Mouse (Mus musculus): Measurements from ENCODE around the gene Zdhhc4.

- no peak for TF ChIP-seq CTCF (IDR thresholded peaks at IDR 0.05; ENCODE audit: low read depth)
- TF ChIP-seq EP300 (IDR thresholded peaks at IDR 0.05; ENCODE audit: low read depth), result no peak
Observed at GRCm38 (mm10) chr5:143272108-143272507, 56.9 kb downstream of the Zdhhc4 start.

All from liver, embryonic 14.5 days (tissue).